Mouse (Mus musculus): ENCODE results near the gene Gm20388.
A peak's percentile ranks its signal among the peaks of the same experiment; 100 is the strongest.
"Not testable (repeated sequence)": the region's sequence is repeated elsewhere in the genome, so short reads cannot be mapped to it uniquely, and the experiment has no call there.

Gene Gm20388

DNA sequence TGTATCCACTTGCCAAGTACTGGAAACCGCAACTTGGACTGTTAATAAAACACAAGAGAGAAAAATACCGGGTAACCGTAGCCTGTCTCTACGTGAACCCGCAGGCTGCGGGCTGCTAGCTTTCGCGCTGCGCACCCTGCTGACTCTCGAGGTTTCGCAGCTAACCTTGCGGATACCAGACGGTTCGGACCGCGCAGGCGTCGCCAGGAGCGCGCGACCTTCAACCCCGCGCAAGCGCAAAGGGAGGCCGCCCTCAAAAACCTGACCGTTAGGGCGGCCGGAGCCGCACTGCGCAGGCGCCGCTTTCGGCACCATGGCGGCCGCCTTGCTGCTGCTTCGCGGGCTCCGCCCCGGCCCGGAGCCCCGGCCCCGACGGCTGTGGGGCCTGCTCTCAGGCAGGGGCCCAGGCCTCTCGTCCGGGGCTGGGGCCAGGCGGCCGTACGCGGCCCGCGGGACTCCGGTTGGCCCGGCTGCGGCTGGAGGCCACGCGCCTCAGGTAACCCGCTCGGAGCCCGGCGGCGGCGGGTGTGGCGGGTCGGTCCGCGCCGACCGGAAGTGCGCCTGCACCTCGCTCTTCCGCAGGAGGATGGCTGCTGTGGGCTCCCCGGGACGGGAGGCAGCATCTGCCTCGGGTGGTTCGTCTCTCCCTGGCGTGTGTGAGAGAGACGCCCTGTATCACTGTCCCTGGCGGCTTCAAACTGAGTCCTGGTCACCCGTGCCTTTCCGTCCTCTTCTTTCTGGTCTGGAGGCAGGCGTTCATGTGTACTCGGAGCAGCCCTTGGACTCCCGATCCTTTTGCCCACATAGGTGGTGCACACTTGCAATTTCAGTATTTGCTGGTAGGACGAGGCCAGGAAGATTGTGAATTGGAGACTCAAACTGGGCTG lies 3154.8 kb downstream of the Gm20388 start:
- peak; percentile 94 for DNase-seq (ENCODE audit: low read depth, low spot score)

DNA sequence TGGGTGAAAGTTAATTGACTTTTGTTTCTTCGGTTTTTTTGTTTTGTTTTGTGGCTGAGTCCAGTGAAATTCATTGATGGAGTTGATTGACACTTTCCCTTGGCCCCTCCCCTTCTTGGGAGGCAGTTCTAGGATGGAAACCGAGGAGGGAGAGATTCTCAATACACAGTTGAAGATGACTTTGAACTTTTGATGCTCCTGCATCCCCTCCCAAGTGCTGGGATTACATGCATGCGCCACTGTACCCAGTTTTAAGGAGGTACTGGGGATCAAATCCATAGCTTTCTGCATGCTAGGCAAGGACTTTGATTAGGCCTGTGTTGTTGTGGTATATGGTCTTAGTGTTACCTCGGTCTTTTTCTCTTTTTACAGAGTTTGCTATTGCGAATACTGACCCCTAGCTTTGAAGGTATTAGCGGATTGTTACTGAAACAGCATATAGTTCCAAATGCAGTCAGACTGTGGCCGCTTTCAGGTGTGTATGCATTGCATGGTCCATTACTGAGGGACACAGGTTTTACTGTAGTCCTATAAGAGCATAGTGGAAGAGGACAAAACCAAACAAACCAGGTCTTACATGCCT lies 3155.6 kb downstream of the Gm20388 start:
- no peak for DNase-seq (ENCODE audit: low read depth, low spot score)

DNA sequence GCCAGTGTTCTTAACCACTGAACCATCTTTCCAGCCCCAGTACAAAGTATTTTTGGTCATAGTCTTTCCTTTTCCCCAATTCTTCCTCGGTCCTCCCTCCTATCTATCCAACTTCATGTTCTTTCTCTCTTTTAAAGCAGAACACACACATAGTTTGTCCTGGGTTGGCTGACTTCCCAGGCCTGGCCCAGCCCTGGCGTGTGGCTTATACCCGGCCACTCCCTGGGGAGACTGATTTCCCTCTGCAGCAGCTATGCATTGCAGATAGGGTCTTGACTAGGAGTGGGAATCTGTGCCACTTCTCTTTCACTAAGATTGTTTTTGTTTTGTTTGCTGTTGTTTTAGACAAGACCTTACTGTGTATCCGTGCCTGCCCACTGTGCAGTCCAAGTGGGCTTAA lies 3160.5 kb downstream of the Gm20388 start:
- DNase-seq (ENCODE audit: low read depth, low spot score), result no peak

DNA sequence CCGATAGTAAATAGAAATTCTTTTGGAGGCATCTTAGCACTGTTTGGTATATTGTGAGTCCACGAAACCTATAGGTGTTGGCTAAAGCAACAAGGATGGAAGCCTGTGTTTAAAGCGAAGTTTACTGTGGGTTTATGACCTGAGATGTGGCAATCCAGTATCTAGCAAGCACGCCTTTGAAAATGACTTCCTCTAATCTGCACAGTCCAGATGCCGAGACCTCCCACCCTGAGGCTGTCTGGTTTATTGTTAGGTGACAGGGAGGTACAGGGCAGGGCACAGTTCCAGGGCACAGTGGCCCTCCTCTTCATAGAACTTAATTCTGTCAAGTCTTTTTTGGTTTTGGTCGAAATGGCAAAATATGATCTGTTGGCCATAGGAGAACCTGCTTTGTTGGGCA lies 3166.6 kb downstream of the Gm20388 start:
- no peak for DNase-seq (ENCODE audit: low read depth, low spot score)

DNA sequence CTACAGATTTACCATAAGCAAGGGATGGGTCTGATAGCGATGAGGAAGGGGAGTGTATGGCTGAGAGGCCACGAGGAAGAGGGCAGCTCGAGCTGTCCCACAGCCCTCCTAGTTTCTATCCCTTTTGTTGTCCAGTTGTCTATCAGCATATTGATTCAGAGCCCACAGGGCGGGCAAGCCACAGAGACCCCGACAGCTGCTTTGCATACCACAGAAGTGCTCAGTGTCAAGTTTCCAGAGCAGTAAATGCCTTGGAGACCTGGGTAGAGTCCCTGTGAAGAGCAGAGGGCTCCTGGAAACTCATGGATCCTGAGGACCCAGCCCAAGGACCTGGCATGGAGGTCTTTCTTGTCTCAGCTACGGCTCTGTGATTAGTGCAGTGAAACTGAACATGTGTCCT lies 3172.4 kb downstream of the Gm20388 start:
- DNase-seq (ENCODE audit: low read depth, low spot score), result no peak

DNA sequence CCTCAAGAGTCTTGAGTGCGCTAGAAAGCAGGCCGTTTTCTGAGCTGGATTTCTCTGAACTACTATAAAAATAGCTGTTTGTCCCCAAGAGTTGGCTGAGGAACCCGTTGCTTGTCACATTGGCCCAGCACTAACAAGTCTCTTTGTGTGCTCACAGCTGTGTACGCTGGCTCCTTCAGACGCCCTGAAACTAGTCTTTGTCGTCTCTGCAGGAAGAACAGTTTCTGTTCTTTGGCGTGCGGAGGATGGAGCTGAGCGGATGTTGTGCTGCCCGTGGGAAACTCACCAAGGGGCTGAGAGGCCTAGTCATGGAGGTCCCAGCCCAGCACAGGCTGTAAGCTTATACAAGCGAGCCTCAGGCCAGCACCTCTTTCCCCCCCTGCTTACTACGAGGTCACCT lies 3173.0 kb downstream of the Gm20388 start:
- DNase-seq (ENCODE audit: low read depth, low spot score), result no peak

DNA sequence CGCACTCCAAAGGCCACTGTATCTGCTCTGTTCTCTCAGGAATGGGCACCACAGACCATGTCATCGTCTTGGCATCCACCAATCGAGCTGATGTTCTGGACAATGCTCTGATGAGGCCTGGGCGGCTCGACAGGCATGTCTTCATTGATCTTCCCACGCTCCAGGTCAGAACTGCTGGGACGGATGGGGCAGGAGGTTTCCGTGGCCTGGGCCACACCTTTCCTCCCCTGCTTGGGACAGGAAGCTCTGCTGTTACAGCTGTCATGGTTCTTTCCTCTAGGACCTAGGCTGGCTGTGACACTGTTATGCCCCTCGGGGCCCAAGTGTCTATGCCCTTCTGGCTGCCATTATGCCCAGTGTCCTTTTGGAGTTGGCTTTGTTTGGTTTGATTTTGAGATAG lies 3176.6 kb downstream of the Gm20388 start:
- no peak for DNase-seq (ENCODE audit: low read depth, low spot score)

DNA sequence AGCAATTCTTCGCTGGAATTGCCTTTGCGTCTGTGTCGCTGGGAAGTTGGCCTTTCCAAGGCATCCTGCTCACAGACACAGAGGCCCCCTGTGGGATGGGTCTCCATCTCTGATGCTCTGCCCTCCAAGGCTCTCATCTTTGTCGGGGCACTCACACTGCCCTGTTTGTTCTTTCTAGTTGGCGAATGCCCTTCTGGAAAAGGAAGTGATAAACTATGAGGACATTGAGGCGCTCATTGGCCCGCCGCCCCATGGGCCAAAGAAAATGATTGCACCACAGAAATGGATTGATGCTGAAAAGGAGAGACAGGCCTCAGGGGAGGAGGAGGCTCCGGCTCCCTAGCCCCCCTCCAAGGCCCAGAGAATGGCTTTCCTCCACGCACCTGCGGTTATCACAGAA lies 3186.6 kb downstream of the Gm20388 start:
- no peak for DNase-seq (ENCODE audit: low read depth, low spot score)

DNA sequence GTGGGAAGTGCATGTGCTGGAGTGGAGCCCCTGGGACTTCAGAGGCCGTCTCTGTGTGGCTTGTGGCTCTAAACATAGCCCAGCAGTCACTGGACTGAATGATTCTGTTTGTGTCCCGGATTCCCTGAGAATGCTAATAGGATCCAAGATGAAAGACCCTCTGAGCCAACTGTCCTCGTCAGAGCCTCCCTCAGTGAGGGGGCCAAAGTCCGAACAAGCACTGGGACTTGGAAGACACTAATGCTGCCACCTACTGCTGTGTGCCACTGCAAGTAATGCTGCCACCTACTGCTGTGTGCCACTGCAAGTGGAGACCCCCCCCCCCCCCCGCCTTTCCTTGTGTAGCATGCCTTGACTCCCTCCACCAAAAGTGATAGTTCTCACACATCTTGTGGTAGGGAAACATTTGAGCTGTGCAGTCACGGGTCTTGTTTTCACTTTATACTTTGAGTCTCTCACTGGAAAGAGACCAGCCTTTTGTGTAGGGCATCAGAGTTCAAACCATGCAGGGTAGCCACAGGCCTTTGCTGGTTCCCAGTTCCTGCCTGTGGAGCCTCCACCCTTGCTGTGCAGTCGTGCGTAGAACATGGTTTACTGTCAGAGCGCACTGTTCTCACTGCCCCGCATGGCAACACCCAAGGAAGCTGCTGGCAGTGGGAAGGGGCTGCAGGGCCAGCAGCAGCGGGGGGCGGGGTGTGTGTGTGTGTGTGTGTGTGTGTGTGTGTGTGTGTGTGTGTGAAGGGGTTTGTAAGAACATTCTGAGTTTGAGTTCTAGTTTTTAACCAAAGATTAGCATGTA lies 3187.3 kb downstream of the Gm20388 start:
- DNase-seq (ENCODE audit: low read depth, low spot score), result no peak

DNA sequence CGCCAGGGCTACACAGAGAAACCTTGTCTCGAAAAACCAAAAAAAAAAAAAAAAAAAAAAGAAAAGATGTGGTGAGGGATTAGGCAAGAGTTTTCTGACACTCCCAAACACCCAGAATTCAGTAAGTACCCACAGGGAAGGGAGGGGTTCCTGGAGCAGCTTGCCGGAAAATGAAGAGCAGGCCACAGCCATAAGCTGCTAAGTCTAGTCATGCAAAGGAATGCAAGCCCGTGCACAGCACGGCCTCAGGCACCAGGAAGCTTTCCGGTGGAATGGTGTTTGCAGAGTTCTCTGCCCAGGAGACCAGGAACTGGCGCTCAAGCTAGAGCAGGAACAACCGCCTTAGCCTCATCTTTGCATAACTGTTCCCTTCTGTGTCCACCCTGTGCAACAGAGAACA lies 3189.6 kb downstream of the Gm20388 start:
- no peak for DNase-seq (ENCODE audit: low read depth, low spot score)

DNA sequence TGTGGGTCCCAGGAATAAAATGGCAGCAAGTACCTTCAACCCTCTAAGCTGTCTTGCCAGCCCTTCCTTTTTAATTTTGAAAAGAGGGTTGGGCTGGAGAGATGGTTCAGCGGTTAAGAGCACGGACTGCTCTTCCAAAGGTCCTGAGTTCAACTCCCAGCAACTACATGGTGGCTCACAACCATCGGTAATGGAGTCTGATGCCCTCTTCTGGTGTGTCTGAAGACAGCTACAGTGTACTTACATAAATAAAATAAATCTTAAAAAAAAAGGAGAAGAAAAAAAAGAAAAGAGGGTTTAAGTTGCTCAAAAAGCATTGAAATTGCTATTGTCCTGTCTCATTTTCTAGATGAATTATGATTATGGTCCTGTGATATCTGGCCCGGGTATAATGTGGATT lies 3190.6 kb downstream of the Gm20388 start:
- no peak for DNase-seq (ENCODE audit: low read depth, low spot score)

DNA sequence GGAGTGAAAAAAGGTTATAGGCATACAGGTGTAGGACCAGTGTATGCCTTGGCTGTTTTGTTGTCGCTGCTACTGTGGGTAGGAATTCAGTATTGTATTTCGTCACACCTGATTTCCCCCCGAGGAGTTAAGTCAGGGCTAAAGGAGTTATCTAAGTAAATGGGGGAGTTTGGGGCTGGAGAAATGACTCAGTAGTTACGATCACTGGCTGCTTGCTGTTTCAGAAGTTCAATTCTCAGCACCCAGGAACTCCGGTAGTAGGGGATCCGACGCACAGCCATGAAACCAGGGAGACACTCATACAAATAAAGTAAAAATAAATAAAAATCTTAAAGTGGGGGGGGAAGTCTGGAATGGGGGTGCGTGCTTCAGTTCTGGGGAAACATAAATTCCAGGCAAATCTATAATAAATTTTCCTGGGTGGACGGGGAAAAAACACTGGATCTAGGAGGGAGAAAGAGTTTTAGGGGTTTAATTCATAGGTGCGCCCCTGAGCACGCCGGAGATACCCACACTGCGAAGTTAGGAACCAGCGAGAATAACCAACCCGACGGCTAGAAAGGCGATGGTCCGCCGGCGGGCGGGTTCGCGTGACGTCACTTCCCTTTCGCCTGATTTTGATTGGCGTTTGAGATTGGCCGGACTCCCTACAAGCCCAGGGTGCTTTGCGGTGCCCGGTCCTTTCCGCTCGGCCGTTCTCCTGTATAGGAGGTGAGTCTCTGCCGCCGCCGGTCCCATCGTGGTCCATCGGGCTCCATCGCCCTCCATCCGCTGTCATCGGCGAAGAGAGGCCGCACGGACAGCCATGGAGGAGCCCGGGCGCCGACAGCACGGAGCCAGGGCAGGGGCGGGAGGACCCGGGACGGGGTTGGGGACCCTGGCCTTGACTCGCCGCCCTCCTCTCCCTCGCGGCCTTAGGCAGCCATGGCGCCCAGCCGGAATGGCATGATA lies 3191.4 kb downstream of the Gm20388 start, which contains the start of gene Rpl13:
Gene Rpl13, plus strand, starts transcription at position 616 of the 951 bp plus-strand sequence.
- peak; percentile 87 for DNase-seq (ENCODE audit: low read depth, low spot score)

DNA sequence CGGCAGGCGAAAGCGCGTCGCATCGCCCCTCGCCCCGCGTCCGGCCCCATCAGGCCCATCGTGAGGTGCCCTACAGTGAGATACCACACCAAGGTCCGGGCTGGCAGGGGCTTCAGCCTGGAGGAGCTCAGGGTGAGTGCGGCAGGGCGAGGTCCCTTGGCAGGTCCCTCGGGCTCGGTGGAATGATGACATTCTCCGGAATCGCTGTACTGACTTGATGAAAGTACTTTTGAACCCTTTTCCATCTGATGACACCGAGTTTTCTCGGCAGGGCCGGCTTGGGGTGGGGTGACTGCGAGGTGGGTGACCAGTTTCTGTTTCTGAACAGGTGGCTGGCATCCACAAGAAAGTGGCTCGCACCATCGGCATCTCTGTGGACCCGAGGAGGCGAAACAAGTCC lies 3192.2 kb downstream of the Gm20388 start:
- not testable (repeated sequence) for DNase-seq (ENCODE audit: low read depth, low spot score)

DNA sequence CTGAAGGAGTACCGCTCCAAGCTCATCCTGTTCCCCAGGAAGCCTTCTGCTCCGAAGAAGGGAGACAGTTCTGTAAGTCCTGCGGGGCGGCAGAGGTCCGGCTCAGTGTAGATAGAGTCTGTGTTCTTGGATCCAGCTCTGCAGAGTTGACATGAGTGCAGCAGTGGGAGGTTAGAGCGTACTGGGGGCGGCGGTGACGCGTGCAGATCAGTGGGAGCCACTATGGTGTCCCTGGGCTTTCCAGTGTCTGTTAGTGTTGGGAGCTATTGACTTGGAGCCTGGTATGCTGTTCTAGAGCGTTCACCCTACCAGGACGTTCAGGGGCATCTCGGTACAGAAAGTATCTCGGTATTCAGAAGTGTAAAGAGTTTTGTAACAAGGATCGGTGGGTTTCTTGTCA lies 3192.6 kb downstream of the Gm20388 start:
- DNase-seq (ENCODE audit: low read depth, low spot score), result no peak

DNA sequence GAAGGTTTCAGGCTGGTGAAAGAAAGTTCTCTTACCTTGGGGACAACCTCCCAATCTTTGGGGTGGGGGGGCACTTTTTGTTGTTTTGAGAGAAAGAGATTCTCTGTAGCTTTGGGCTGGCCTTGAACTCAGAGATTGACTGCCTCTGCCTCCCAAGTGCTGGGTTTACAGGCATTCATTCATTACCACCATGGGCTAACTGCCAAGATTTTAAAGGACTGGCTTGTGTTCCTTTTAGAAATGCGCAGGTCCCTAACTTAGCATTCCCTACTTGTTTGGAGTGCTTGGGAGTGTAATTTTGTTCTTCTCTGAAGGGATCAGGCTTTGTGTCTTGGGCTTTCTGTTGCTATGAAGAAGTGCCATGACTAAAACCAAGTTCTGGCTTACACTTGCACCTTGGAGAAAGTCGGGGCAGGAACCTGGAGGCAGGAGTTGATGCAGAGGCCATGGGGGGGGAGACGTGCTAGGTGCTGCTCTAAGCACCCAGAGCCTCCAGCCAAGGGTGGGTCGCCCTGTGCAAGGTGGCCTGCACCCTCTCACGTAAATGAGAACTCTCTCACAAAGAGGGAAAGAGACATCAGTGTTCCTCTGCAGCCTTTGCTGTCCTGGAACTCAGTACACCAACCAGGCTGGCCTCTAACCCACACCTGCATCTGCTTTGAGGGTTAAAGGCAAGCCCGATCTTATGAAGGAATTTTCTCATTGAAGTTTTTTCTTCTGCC lies 3193.6 kb downstream of the Gm20388 start:
- no peak for DNase-seq (ENCODE audit: low read depth, low spot score)

DNA sequence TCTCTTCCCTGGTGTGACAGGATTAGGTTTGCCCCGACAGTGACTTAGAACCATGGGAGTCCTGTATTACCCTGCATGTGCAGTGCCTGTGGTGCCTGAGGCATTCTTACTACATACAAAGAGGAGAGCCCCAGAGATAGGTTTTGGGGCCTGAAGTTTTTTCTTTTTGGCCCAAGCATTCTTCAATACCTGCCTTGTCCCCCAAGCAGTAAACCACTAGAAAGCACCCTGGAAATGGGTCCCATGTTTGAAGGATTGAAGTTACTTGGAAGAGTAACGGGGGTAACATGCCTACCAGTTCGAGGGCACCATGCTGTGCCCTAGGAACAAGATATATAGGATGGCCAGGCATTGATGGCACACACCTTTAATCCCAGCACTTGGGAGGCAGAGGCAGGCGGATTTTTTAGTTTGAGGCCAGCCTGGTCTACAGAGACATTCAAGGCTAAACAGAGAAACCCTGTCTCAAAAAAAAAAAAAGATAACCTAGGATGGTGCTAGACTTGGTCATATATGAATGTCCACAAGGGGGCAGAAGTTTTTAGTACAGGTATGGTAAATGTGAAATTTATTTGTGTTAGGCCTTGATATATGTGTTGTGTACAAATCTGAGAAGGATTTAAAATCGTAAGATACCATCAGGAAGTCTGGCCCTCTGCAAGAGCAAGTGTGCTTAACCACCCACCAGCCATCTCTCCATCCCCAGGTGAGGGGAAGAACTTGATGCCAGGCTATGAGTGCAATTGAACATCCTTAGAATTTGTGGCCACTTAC lies 3195.1 kb downstream of the Gm20388 start:
- DNase-seq (ENCODE audit: low read depth, low spot score), result no peak

DNA sequence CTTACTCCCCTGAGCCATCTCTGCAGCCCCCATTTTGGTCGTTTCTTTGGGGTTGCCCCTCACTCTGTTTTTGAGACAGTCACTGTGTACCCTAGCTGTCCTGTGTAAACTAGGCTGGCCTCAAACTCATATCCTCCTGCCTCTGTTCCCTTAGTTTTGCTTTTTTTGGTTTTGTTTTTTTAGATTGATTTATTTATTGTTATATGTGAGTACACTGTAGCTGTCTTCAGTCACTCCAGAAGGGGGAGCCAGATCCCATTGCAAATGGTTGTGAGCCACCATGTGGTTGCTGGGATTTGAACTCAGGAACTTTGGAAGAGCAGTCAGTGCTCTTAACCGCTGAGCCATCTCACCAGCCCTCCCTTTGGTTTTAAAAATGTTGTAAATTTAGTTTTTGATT lies 3195.9 kb downstream of the Gm20388 start:
- DNase-seq (ENCODE audit: low read depth, low spot score), result no peak

DNA sequence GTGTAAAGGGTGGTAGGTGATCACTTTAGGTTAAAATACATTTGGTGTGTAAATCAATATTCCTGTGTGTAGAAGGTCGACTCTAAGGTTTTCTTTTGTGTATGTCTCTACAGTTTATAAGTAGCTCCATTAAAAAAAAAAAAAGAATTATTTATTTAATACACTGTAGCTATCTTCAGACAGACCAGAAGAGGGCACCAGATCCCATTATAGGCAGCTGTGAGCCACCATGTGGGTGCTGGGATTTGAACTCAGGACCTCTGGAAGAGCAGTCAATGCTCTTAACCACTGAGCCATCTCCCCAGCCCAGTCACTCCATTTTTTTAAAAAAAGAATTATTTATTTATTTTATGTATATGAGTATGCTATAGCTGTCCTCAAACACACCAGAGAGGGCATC lies 3197.4 kb downstream of the Gm20388 start:
- DNase-seq (ENCODE audit: low read depth, low spot score), result no peak

DNA sequence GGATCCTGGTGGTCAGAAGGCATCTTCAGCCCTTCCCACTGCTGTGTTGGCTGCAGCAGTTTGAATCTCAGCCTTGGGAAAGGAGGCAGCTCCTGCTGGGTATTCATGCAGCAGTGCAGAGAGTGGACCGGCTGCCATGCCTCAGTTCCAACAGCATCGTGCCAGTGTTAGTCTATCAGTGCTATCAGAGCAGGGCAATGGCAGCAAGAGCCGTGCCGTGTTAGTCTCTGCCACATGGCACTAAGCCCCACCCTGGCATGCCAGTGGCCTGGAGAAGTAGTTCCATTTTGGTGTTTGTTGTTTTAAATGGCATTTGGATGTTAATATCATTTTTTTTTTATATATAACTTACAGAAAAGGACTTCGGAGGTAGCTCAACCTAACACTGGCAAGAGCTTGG lies 3198.3 kb downstream of the Gm20388 start:
- DNase-seq (ENCODE audit: low read depth, low spot score), result no peak

DNA sequence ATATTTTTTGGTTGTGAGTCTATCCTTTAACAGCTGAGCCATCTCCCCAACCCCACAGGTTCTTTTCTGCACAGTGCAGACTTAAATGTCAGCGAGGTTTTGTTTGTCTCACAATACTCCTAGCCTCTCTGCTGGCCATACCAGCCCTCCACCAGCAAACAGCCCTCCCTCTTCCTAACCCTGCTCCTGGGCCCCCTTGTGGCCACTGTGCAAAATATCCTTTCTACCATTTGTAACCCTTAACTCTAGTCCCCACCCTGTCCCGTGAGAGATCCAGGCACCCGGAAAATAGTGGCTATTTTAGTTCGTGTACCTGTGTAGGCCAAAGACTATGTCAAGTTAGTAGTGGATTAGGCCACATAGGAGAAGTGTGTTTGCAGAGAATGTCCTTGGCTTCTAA lies 3200.0 kb downstream of the Gm20388 start:
- DNase-seq (ENCODE audit: low read depth, low spot score), result no peak

Measured in retina, adult 2 months (tissue).